Mouse (Mus musculus) limb, embryonic 11.5 days (tissue): ENCODE results near the gene Slc38a9. TPM values are rescaled to one million over a fixed set of nuclear protein-coding genes. Genes with fewer than 3 reads are reported as not detected.

Experiments used
- polyA plus RNA-seq: library from polyadenylated mRNA; unstranded; fragments of >200 nt; fragmentation: Nextera tagmentation; extraction: Ambion mirVana; gene quantifications from 2 replicates; pipeline ENCODE4 v1.2.1, GENCODE M21; 2014

Gene Slc38a9
- polyA plus RNA-seq, 1 experiment from 2014 or later = 11.7 TPM

Other genes with a start within 250 kb of the Slc38a9 start
- gene Il6st, start 196.7 kb upstream of the Slc38a9 start, polyA plus RNA-seq = 20.2 and 22.4 TPM in 2 replicates
- 0.10 TPM in 1 of 2 replicates, not detected in the other for gene Il31ra, start 66.4 kb upstream of the Slc38a9 start, polyA plus RNA-seq
- 0.31 and 0.37 TPM in 2 replicates for gene Ddx4, start 8.3 kb upstream of the Slc38a9 start, polyA plus RNA-seq
- gene Plpp1, start 140.0 kb downstream of the Slc38a9 start, polyA plus RNA-seq = 21.7 and 22.4 TPM in 2 replicates